Mouse (Mus musculus): ENCODE measurements at regions not wholly inside any gene's neighbourhood (a gene's known extent, or its start where the extent isn't known, plus 50 kb on each side); places are given as distances from the start of the nearest gene placed in this dataset.

DNA sequence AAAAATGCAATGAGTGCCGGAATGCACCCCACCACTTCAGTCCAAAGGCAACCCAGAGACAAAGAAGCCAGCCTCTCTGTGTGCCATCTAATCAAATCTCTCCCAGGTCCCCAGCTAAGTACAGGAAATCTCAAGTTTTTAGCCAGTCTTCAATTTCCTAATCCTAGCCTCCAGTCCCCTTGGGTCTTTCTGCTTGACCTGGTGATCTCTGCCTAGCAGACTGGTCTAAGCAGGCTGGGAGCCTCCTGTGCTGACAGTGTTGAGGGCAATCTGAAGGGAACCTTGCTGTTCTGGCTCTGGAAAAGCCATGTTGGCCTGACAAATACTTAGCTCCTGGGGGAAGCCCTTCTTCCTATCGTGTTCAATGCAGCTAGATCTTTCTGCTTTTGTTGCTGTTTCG, 248.9 kb downstream of the Nedd1 start:
- TF ChIP-seq E2F4 (IDR thresholded peaks at IDR 0.05; ENCODE audit: borderline replicate concordance, low read depth, low read length) (no peak), CTCF (IDR thresholded peaks at IDR 0.05 in 2 of 3, conservative IDR thresholded peaks at IDR 0.05 in 1 of 3; ENCODE audit: control insufficient read depth in 1 of 3, insufficient read depth in 1 of 3, low read depth in 2 of 3, low read length in 3 of 3, poor library complexity in 1 of 3, severe bottlenecking in 1 of 3) (no peak), MAX (IDR thresholded peaks at IDR 0.05; ENCODE audit: low read length) (no peak), ETS1 (IDR thresholded peaks at IDR 0.05; ENCODE audit: low read depth, low read length) (no peak), MAZ (IDR thresholded peaks at IDR 0.05; ENCODE audit: low read depth, low read length) (no peak), KAT2A (conservative IDR thresholded peaks at IDR 0.05; ENCODE audit: low read depth, low read length) (no peak), POLR2AphosphoS5 (IDR thresholded peaks at IDR 0.05; ENCODE audit: borderline replicate concordance, low read depth, low read length) (no peak), POLR2A (IDR thresholded peaks at IDR 0.05; ENCODE audit: control insufficient read depth in 1 of 2, insufficient read depth in 1 of 2, low read depth in 1 of 2, low read length in 2 of 2, poor library complexity in 1 of 2) (no peak), GABPA (IDR thresholded peaks at IDR 0.05; ENCODE audit: low read depth, low read length) (no peak)

Measured in MEL (cell line).